In genomic region chr4:68487993-68488392, GRCm38 (mm10) we compare ENCODE assay signal across 21 mouse cellular contexts.
DNase-seq lines count a peak whose midpoint lies in the region; ATAC-seq and TF ChIP-seq lines count a peak whose summit lies in the region.
"Had no signal": no experiment of that assay in that cellular context is flagged by ENCODE, and none has a peak within 500 bp of the region (broad histone marks: within the 10 kb centered on the region; RNA-seq: fewer than 3 reads in every experiment).

No protein-coding gene starts in this region.

- no peak for TF ChIP-seq CTCF in heart, adult 2 months (IDR thresholded peaks at IDR 0.05)

- peak; percentile 30 to 33 for DNase-seq in cerebellum, postnatal 14 days
- DNase-seq in cerebellum, adult 11-12 months: no peak
- DNase-seq in midbrain, embryonic 11.5 days (ENCODE audit: low spot score, missing footprints): peak; percentile 86
- DNase-seq in liver, embryonic 11.5 days (ENCODE audit: low spot score): no peak
- no peak for DNase-seq in heart, postnatal 4 days
- DNase-seq in heart, adult 2 months: no peak
- DNase-seq: adrenal gland, adult 2 months; cerebellum, adult 18-20 months; gastrocnemius, adult 2 months; heart, adult 18-20 months; kidney, adult 2 months; kidney, postnatal 36 days; liver, postnatal 0 days; lung, postnatal 14 days had no signal

- intact Hi-C loops in heart, adult 2 months (cut with DNase I): no loop called here

- no peak overlapping the region for H3K4me2 ChIP-seq in hindbrain, embryonic 12.5 days (replicated peaks)
- H3K4me2 ChIP-seq in midbrain, embryonic 11.5 days: no peak overlapping the region
- H3K4me2 ChIP-seq in neural tube, embryonic 13.5 days: no peak overlapping the region
- no peak overlapping the region for H3K4me2 ChIP-seq in liver, embryonic 11.5 days
- H3K4me2 ChIP-seq: heart, embryonic 15.5 days; limb, embryonic 15.5 days had no signal

- H3K9ac ChIP-seq in hindbrain, embryonic 12.5 days: no peak overlapping the region
- no peak overlapping the region for H3K9ac ChIP-seq in midbrain, embryonic 11.5 days (ENCODE audit: low read length)
- no peak overlapping the region for H3K9ac ChIP-seq in neural tube, embryonic 13.5 days
- no peak overlapping the region for H3K9ac ChIP-seq in liver, embryonic 11.5 days (ENCODE audit: low read depth, low read length)
- H3K9ac ChIP-seq in heart, adult 2 months (ENCODE audit: low read depth, low read length): no peak overlapping the region
- H3K9ac ChIP-seq: heart, embryonic 15.5 days; limb, embryonic 15.5 days; liver, postnatal 0 days had no signal

- no peak overlapping the region for H3K27ac ChIP-seq in hindbrain, embryonic 12.5 days
- H3K27ac ChIP-seq in midbrain, embryonic 11.5 days (ENCODE audit: low read depth, low read length): no peak overlapping the region
- H3K27ac ChIP-seq in neural tube, embryonic 13.5 days (replicated peaks): no peak overlapping the region
- no peak overlapping the region for H3K27ac ChIP-seq in liver, embryonic 11.5 days (ENCODE audit: low read depth, low read length)
- no peak overlapping the region for H3K27ac ChIP-seq in heart, adult 2 months
- H3K27ac ChIP-seq: embryonic facial prominence, embryonic 10.5 days; gastrocnemius, adult 2 months; heart, embryonic 15.5 days; limb, embryonic 15.5 days had no signal

- H3K36me3 ChIP-seq in hindbrain, embryonic 12.5 days: no peaks in the 10 kb centered on the region
- H3K36me3 ChIP-seq in midbrain, embryonic 11.5 days (ENCODE audit: control insufficient read depth, insufficient read depth, low read length): no peaks in the 10 kb centered on the region
- H3K36me3 ChIP-seq in neural tube, embryonic 13.5 days: no peaks in the 10 kb centered on the region
- H3K36me3 ChIP-seq in liver, embryonic 11.5 days (ENCODE audit: control insufficient read depth, insufficient read depth, low read length): no peaks in the 10 kb centered on the region
- H3K36me3 ChIP-seq in heart, adult 2 months (ENCODE audit: control insufficient read depth, insufficient read depth, low read length): no peaks in the 10 kb centered on the region
- H3K36me3 ChIP-seq: embryonic facial prominence, embryonic 10.5 days; heart, embryonic 15.5 days; limb, embryonic 15.5 days had no signal

- ATAC-seq in hindbrain, embryonic 12.5 days (ENCODE audit: low FRiP score): peak; percentile 89
- ATAC-seq in midbrain, embryonic 11.5 days (ENCODE audit: low FRiP score): peak; percentile 91
- peak; percentile 75 for ATAC-seq in neural tube, embryonic 13.5 days (ENCODE audit: low read depth)
- no peak for ATAC-seq in liver, embryonic 11.5 days (replicated peaks; ENCODE audit: low FRiP score)
- ATAC-seq: forebrain, embryonic 14.5 days; liver, postnatal 0 days had no signal

- no peak for TF ChIP-seq POLR2A in heart, adult 2 months (IDR thresholded peaks at IDR 0.05; ENCODE audit: insufficient read depth, low read depth, low read length)

- no peaks in the 10 kb centered on the region for H3K27me3 ChIP-seq in hindbrain, embryonic 12.5 days
- no peaks in the 10 kb centered on the region for H3K27me3 ChIP-seq in midbrain, embryonic 11.5 days (ENCODE audit: control insufficient read depth, insufficient read depth, low read length)
- no peaks in the 10 kb centered on the region for H3K27me3 ChIP-seq in neural tube, embryonic 13.5 days
- H3K27me3 ChIP-seq in liver, embryonic 11.5 days (replicated peaks; ENCODE audit: control insufficient read depth, insufficient read depth, low read length): no peaks in the 10 kb centered on the region
- no peaks in the 10 kb centered on the region for H3K27me3 ChIP-seq in heart, adult 2 months (ENCODE audit: control insufficient read depth, insufficient read depth, low read length)
- H3K27me3 ChIP-seq: CH12.LX; heart, embryonic 15.5 days; limb, embryonic 15.5 days had no signal

- H3K4me3 ChIP-seq in hindbrain, embryonic 12.5 days: no peak overlapping the region
- no peak overlapping the region for H3K4me3 ChIP-seq in midbrain, embryonic 11.5 days (ENCODE audit: low read depth, low read length)
- H3K4me3 ChIP-seq in neural tube, embryonic 13.5 days: no peak overlapping the region
- no peak overlapping the region for H3K4me3 ChIP-seq in liver, embryonic 11.5 days (ENCODE audit: low read depth, low read length)
- no peak overlapping the region for H3K4me3 ChIP-seq in heart, adult 2 months
- H3K4me3 ChIP-seq: embryonic facial prominence, embryonic 10.5 days; gastrocnemius, adult 2 months; heart, embryonic 15.5 days; limb, embryonic 15.5 days had no signal

- 0 out of 2 replicates have a peak, but pooled peaks cover 3% of the 10 kb centered on the region for H3K4me1 ChIP-seq in hindbrain, embryonic 12.5 days
- H3K4me1 ChIP-seq in midbrain, embryonic 11.5 days (ENCODE audit: control insufficient read depth, insufficient read depth, low read length): no peaks in the 10 kb centered on the region
- no peaks in the 10 kb centered on the region; the same call in 1 of the 2 replicates for H3K4me1 ChIP-seq in neural tube, embryonic 13.5 days (replicated peaks)
- no peaks in the 10 kb centered on the region for H3K4me1 ChIP-seq in liver, embryonic 11.5 days (replicated peaks; ENCODE audit: control insufficient read depth, insufficient read depth, low read length)
- H3K4me1 ChIP-seq in heart, adult 2 months (ENCODE audit: control insufficient read depth, insufficient read depth, low read length): no peaks in the 10 kb centered on the region
- H3K4me1 ChIP-seq: embryonic facial prominence, embryonic 10.5 days; heart, embryonic 15.5 days; limb, embryonic 15.5 days had no signal

- no peaks in the 10 kb centered on the region for H3K79me2 ChIP-seq in heart, adult 2 months (replicated peaks; ENCODE audit: control insufficient read depth, insufficient read depth, low read length)

- no peak for TF ChIP-seq EP300 in heart, adult 2 months (IDR thresholded peaks at IDR 0.05; ENCODE audit: insufficient read depth, low read depth, low read length)

- no peaks in the 10 kb centered on the region for H3K9me3 ChIP-seq in hindbrain, embryonic 12.5 days (replicated peaks)
- H3K9me3 ChIP-seq in midbrain, embryonic 11.5 days (ENCODE audit: control insufficient read depth, low read length): no peaks in the 10 kb centered on the region
- H3K9me3 ChIP-seq in neural tube, embryonic 13.5 days: no peaks in the 10 kb centered on the region
- H3K9me3 ChIP-seq in liver, embryonic 11.5 days (ENCODE audit: control insufficient read depth, low read length): no peaks in the 10 kb centered on the region
- H3K9me3 ChIP-seq: embryonic facial prominence, embryonic 10.5 days; heart, embryonic 15.5 days; limb, embryonic 15.5 days had no signal

- 39% methylated on average over 4 of the region's 4 CpGs for WGBS in hindbrain, embryonic 12.5 days
- WGBS in midbrain, embryonic 11.5 days: 39% methylated on average over 4 of the region's 4 CpGs
- 31% methylated on average over 4 of the region's 4 CpGs for WGBS in neural tube, embryonic 13.5 days
- 89% methylated on average over 4 of the region's 4 CpGs for WGBS in liver, embryonic 11.5 days
- 81% methylated on average over 4 of the region's 4 CpGs for WGBS in heart, adult 2 months

Comparison
In these comparisons a context has a peak if more than half of its experiments do, and no peak if none do; other contexts are left out.
1. DNase-seq: peak in cerebellum, postnatal 14 days (2 of 2) and midbrain, embryonic 11.5 days (single experiment); none in cerebellum, adult 11-12 months (single experiment), liver, embryonic 11.5 days (single experiment), heart, postnatal 4 days (single experiment) and heart, adult 2 months (0 of 2).